Mouse (Mus musculus) embryonic facial prominence, embryonic 11.5 days (tissue): ENCODE data around the gene Clint1. TPM values are rescaled to one million over a fixed set of nuclear protein-coding genes. Genes with fewer than 3 reads are reported as not detected.

ENCODE experiments used
- ATAC-seq: fragments of 200-750 bp; cut with Nextera tagmentation; replicated peaks from 2 replicates; pipeline ENCODE4 v1.8.0; 2017; ENCODE audit warnings: low read depth; ENCODE audit not compliant: insufficient number of reproducible peaks, low FRiP score, low TSS enrichment
- DNase-seq: peaks from one replicate; pipeline ENCODE4 v3.0.0-alpha.2; 2015; ENCODE audit warnings: low spot score
- H3K27ac ChIP-seq: fragments of 300-500 bp; sonication (generic); replicated peaks from 2 replicates; pipeline ENCODE4 v1.5.1; 2014; ENCODE audit warnings: mild to moderate bottlenecking, low read depth, low read length, control low read depth
- H3K27me3 ChIP-seq: fragments of 300-500 bp; sonication (generic); 2 replicates; pipeline ENCODE4 v1.6.1; 2014; ENCODE audit warnings: mild to moderate bottlenecking, low read length, moderate library complexity, mixed read lengths; ENCODE audit not compliant: control insufficient read depth, insufficient read depth
- H3K36me3 ChIP-seq: fragments of 300-500 bp; sonication (generic); replicated peaks from 2 replicates; pipeline ENCODE4 v1.6.1; 2014; ENCODE audit warnings: low read depth, mild to moderate bottlenecking, low read length, moderate library complexity, mixed read lengths; ENCODE audit not compliant: control insufficient read depth, insufficient read depth
- H3K4me1 ChIP-seq: fragments of 300-500 bp; sonication (generic); 2 replicates; pipeline ENCODE4 v1.6.1; 2014; ENCODE audit warnings: low read length, mixed read lengths; ENCODE audit not compliant: control insufficient read depth, insufficient read depth
- H3K4me2 ChIP-seq: fragments of 300-500 bp; sonication (generic); 2 replicates; pipeline ENCODE4 v1.6.1; 2014; ENCODE audit warnings: low read depth, mild to moderate bottlenecking, control low read depth, low read length, moderate library complexity
- H3K4me3 ChIP-seq: fragments of 300-500 bp; sonication (generic); 2 replicates; pipeline ENCODE4 v1.5.1; 2014; ENCODE audit warnings: low read depth, low read length, control low read depth
- H3K9ac ChIP-seq: fragments of 300-500 bp; sonication (generic); replicated peaks from 2 replicates; pipeline ENCODE4 v1.6.1; 2014; ENCODE audit warnings: mild to moderate bottlenecking, control low read depth, low read length
- H3K9me3 ChIP-seq: fragments of 300-500 bp; sonication (generic); replicated peaks from 2 replicates; pipeline ENCODE4 v1.6.1; 2016; ENCODE audit warnings: mild to moderate bottlenecking, low read length, inconsistent platforms, mixed read lengths; ENCODE audit not compliant: control insufficient read depth
- WGBS: fragments of 180-500 bp; shearing (Covaris S2); extraction: QIAGEN DNeasy Blood & Tissue Kit; methylation state at CpG from one replicate; pipeline ENCODE4 v1.1.7; 2014; 5-methylcytosine and 5-hydroxymethylcytosine counted together
- polyA plus RNA-seq: library from polyadenylated mRNA; unstranded; fragments of >200 nt; fragmentation: Nextera tagmentation; extraction: Ambion mirVana; gene quantifications from 2 replicates; pipeline ENCODE4 v1.2.1, GENCODE M21; 2014

Clint1 gene
- polyA plus RNA-seq, 1 experiment from 2014 or later, result 71.2 TPM

GRCm38 (mm10) chr11:45943108-45943705, 91.4 kb downstream of the Clint1 start:
- 73% methylated on average over 7 of the region's 7 CpGs for WGBS
- no peak overlapping the region for H3K27ac ChIP-seq
- no peak for DNase-seq
- no peaks in the 10 kb centered on the region; the same call in 1 of the 2 replicates for H3K36me3 ChIP-seq
- peak overlapping the region; percentile 91 for H3K4me2 ChIP-seq
- H3K4me1 ChIP-seq, result no peaks in the 10 kb centered on the region
- H3K9me3 ChIP-seq, result no peaks in the 10 kb centered on the region
- H3K27me3 ChIP-seq, result no peaks in the 10 kb centered on the region
- H3K4me3 ChIP-seq, result 0 out of 2 replicates have a peak overlapping the region, but pooled peaks have one; percentile 1
- ATAC-seq, result no peak
- no peak overlapping the region for H3K9ac ChIP-seq

GRCm38 (mm10) chr11:45943891-45944642, 92.2 kb downstream of the Clint1 start:
- Histone ChIP-seq H3K9me3 (no peaks in the 10 kb centered on the region), H3K4me2 (peak overlapping the region; percentile 91), H3K4me3 (peak overlapping the region; percentile 87), H3K27me3 (no peaks in the 10 kb centered on the region), H3K36me3 (no peaks in the 10 kb centered on the region; the same call in 1 of the 2 replicates), H3K27ac (no peak overlapping the region), H3K9ac (peak overlapping the region; percentile 88), H3K4me1 (no peaks in the 10 kb centered on the region)
- whole genome bisulfite sequencing, result under 1% methylated on average over 48 of the region's 49 CpGs
- ATAC-seq, result peak; percentile 77
- peak; percentile 33 for DNase-seq

GRCm38 (mm10) chr11:45944643-45945156, 92.8 kb downstream of the Clint1 start, which contains the start of gene Lsm11:
Lsm11 (minus strand) TSS chr11:45944935.
- peak within 1 kb of the TSS; percentile 91 for H3K4me2 ChIP-seq
- H3K4me3 ChIP-seq, result peak within 1 kb of the TSS; percentile 87
- no peaks in the 10 kb centered on the region for H3K4me1 ChIP-seq
- peak; percentile 83 for ATAC-seq
- no peaks in the 10 kb centered on the region for H3K9me3 ChIP-seq
- peak; percentile 94 for DNase-seq
- WGBS, result under 1% methylated on average over 53 of the region's 55 CpGs
- H3K36me3 ChIP-seq, result no peaks in the 10 kb centered on the region; the same call in 1 of the 2 replicates
- peak within 1 kb of the TSS; percentile 88 for H3K9ac ChIP-seq
- no peak within 1 kb of the TSS for H3K27ac ChIP-seq
- H3K27me3 ChIP-seq, result no peaks in the 10 kb centered on the region

- ATAC-seq (no peak), DNase-seq (no peak)
- Histone ChIP-seq H3K4me1 (no peaks in the 10 kb centered on the region), H3K4me3 (no peak overlapping the region), H3K36me3 (no peaks in the 10 kb centered on the region; the same call in 1 of the 2 replicates), H3K4me2 (no peak overlapping the region), H3K27ac (no peak overlapping the region), H3K9me3 (no peaks in the 10 kb centered on the region), H3K27me3 (no peaks in the 10 kb centered on the region), H3K9ac (no peak overlapping the region)
- 82% methylated on average over 4 of the region's 4 CpGs for WGBS
Measured at GRCm38 (mm10) chr11:45946796-45947195, 94.9 kb downstream of the Clint1 start.

- WGBS, result 88% methylated on average over 2 of the region's 2 CpGs
- Histone ChIP-seq H3K9me3 (no peaks in the 10 kb centered on the region), H3K4me1 (no peaks in the 10 kb centered on the region), H3K36me3 (no peaks in the 10 kb centered on the region; the same call in 1 of the 2 replicates), H3K27me3 (no peaks in the 10 kb centered on the region), H3K4me2 (no peak overlapping the region), H3K9ac (no peak overlapping the region), H3K27ac (no peak overlapping the region), H3K4me3 (no peak overlapping the region)
- no peak for DNase-seq
- ATAC-seq, result no peak
Measured at GRCm38 (mm10) chr11:45947491-45947890, 95.6 kb downstream of the Clint1 start.

GRCm38 (mm10) chr11:45955127-45955627, 103.3 kb downstream of the Clint1 start, which contains the start of gene Thg1l:
Thg1l (minus strand) TSS chr11:45955494.
- peak; percentile 98 for ATAC-seq
- Histone ChIP-seq H3K9ac (peak within 1 kb of the TSS; percentile 42), H3K27me3 (no peaks in the 10 kb centered on the region), H3K9me3 (no peaks in the 10 kb centered on the region), H3K4me3 (peak within 1 kb of the TSS; percentile 57), H3K27ac (no peak within 1 kb of the TSS), H3K4me2 (peak within 1 kb of the TSS; percentile 39), H3K36me3 (no peaks in the 10 kb centered on the region; the same call in 1 of the 2 replicates), H3K4me1 (no peaks in the 10 kb centered on the region)
- peak; percentile 96 for DNase-seq
- under 1% methylated on average over 32 of the region's 32 CpGs for WGBS

GRCm38 (mm10) chr11:45959598-45959997, 107.7 kb downstream of the Clint1 start:
- Histone ChIP-seq H3K36me3 (no peaks in the 10 kb centered on the region), H3K27me3 (no peaks in the 10 kb centered on the region), H3K4me3 (no peak overlapping the region), H3K9me3 (no peaks in the 10 kb centered on the region), H3K4me1 (no peaks in the 10 kb centered on the region), H3K9ac (no peak overlapping the region), H3K4me2 (no peak overlapping the region), H3K27ac (no peak overlapping the region)
- ATAC-seq, result no peak
- peak; percentile 24 for DNase-seq
- 76% methylated on average over 3 of the region's 3 CpGs for WGBS
